Mouse (Mus musculus) adipocyte (in vitro differentiated cells): Measurements from ENCODE around the gene Hist1h2bh.
A peak's percentile ranks its signal among the peaks of the same experiment; 100 is the strongest.

Experiments used
- DNase-seq: peaks from one replicate; pipeline ENCODE4 v3.0.0-alpha.2; 2016; ENCODE audit warnings: low spot score

Gene Hist1h2bh

DNA sequence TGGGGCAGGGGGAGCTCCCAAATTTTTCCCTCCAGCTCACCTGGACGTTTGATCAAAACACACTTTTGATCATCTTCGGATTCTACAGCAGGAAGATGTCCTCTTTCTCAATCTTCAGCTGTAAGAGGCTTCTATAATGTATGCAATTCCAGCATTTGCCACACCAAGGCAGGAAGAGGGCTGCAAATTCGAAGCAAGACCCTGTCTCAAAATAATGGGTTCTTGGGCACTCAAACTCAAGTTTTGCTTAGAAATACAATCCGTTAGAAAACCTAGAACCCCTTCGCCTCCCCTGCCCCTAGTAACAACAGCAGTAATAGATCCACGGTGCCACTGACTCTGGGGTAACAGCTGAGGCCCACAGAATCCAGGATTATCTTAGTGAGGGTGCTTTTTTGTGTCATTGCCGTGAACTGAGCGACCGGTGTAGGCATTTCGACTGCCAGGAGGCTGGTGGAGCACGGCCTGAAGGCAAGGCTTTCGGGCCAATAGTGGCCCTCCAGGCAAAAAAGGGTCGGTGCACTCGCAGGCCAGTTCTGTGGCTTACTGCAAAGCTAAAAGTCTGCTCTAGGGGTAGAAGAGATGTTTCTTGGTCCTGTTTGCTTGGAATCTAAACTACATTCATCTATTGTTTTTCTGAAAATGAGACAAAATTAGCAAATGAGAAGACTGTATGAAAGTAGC, 37.4 kb downstream of the Hist1h2bh start:
- no peak for DNase-seq

DNA sequence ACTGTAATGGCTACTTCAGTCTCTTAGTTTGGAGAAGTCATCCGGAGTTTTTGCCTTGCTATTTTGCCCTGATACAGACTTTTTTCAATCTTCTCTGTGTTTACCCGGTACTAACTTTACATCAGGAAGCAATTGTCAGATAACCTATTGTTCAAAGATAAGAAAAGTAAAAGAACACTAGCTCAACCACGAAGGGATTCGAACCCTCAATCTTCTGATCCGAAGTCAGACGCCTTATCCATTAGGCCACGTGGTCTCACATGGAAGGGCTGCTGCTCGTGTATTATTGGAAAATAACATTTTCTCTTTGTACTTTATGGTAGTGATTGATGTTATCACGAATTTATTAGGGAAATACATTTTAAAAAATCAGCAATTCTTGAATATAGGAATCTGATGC, 39.4 kb downstream of the Hist1h2bh start:
- peak; percentile 43 for DNase-seq

DNA sequence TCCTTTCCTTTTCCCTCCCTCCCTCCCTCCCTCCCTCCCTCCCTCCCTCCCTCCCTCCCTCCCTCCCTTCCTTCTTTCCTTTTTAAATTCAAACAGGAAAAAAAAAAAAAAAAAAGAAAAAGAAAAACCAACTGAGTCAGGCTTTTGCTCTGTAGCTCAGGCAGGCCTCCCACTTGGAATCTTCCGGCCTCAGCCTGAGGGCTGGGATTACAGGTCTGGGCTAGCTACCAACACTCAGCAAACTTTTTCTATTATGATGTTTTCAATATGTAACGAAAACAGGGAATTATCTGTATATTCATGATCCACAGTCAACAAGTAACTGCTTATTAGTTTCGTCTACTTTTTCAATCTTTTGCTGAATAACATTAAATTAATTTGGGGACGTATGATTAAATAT, 40.3 kb downstream of the Hist1h2bh start:
- no peak for DNase-seq

DNA sequence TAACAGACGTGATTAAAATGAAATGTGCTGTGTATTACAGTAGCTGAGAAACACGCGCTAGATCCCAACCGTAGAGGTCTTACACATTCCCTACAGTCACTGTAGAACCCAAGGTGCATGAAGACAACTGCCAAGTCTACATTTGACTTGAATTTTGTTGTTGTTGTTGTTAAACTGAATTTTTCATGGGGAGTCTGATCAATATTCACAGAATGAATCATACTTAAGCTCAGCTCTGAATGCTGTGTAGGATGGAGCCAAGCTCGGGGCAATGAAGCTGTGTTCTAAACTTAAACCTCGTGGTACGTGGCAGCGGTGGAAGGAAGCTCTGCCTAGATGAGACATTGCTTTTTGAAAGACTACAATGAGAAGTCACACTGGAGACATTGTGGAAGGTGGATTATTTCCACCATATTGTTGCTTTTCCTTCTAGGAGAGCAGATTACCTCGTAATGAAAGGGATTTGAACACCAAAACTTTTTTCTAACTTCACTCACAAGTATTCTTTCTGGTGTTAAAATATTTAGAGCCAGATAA, 41.1 kb downstream of the Hist1h2bh start:
- no peak for DNase-seq

DNA sequence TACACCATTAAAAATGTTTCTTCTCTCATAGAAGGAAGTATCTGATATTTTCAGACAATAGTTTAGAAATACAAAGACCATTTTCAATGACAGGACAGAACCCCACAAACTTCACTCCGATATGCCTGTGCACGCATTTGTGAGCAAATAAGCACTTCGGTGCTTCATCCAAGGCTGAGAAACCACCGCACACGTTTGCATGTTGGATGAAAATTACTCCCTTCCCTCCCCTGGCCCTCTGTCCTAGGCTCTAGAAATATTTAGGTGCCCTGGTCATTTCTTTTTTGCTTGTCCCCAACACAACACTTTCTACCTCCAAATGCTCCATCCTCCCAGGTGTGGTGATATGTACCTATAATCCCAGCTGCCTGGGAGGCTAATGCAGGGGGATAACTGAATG, 41.7 kb downstream of the Hist1h2bh start:
- no peak for DNase-seq

DNA sequence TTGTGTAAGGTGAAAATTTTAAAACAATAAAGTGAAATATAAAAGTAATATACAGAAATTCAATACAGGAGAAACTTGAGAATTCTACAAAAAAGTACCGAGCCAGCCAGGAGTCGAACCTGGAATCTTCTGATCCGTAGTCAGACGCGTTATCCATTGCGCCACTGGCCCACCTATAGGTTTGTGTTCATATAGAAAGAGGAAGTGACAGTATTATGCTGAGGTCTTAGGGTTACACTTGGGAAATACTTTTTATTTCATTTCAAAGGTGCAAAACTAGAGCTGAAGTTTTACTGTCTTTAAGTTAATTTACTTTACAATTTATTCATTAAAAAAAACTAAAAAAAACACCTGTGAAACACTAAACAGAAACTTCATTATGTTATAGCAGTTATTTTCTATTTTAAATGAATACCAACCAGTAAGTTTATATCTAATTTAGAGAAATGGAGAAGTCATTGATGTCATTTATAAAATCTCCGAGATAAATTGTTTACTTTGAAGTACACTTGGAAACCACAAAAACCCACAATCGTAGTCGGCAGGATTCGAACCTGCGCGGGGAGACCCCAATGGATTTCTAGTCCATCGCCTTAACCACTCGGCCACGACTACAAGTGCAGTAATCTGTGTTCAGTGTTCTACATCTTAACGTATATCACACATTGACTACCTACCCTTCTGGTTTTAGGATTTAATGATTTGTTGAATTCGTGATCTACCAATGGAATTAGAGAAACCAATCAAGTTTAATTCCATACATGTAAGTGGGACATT, 42.6 kb downstream of the Hist1h2bh start:
- no peak for DNase-seq

DNA sequence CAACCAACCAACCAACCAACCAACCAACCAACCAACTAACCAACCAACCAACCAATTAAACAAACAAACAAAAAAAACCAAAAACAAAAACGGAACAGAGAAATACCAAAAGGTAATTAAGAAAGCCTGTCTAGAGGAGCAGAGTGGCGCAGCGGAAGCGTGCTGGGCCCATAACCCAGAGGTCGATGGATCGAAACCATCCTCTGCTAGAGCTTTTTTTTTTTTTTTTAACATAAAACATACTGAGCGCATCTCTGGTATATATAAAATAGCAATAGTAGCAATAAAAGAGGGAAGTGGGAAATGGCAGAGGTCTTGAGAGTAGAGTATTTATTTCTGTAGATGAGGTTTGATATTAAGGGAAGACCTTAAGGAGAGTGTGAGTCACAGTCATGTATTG, 43.2 kb downstream of the Hist1h2bh start:
- no peak for DNase-seq

DNA sequence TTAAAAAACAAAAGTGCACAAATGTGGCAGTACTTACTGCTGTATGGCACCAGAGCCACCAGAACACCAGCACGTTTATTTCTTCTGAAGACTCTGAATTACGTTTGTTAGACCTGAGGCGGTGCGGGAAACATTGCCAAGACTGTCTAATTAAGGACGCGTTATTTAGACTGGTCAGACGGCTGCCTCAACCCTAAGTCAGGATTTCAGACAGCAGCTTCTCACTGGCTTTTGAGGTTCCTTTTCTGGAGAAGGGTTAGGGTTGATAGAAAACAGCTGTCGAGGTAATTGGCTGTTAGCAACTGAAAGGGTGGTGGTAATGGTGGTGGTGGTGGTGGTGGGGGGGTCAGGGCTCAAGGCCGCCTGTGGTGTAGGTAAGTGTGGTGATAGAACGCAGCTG, 44.5 kb downstream of the Hist1h2bh start:
- DNase-seq: no peak

DNA sequence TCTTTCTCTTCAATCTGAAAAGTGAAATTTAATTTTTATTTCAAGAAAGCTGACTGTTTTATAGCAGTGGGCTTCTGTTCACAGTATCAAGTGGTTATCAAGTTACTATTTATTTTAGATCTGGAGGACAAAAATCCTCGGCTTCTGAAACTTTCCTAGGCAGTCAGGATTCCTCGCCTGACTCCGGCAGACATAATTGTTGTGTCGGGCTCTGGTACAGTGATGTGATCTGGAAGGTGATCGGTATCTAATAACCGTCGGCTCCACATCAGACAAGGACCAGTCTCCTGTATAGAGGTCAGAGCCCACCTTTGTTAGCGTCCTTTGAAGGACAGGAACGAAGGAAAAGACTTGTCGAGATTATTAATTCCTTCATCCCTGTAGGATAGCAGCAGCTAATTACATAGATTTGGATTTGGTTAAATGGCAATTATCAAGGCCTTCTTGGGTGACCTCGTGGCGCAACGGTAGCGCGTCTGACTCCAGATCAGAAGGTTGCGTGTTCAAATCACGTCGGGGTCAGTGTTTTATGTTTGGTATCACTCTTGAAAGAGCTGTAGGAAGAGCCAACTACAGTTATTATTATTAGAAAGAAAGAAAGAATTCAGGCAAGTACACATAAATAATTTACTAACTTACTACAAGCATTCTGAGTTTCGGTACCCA, 45.4 kb downstream of the Hist1h2bh start:
- peak; percentile 50 for DNase-seq

DNA sequence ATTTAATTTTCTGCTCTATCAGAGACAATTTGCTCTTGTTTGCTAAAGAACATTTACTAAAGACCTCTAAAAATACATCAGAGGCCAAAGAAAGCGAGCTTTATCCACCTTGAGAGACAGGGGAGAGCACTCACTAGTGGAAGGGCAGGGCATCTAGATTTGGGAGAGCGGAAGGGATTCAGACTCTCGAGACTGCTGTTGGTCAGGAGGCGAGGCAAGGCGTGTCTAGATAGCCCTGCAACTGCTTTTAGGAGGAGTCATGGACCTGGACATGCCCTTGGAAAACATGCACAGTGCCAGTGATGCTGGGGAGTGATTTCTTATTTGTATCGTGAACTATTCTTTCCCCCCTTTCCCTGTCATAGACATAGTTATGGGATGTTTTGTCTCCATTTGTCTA, 47.7 kb downstream of the Hist1h2bh start:
- DNase-seq: no peak

DNA sequence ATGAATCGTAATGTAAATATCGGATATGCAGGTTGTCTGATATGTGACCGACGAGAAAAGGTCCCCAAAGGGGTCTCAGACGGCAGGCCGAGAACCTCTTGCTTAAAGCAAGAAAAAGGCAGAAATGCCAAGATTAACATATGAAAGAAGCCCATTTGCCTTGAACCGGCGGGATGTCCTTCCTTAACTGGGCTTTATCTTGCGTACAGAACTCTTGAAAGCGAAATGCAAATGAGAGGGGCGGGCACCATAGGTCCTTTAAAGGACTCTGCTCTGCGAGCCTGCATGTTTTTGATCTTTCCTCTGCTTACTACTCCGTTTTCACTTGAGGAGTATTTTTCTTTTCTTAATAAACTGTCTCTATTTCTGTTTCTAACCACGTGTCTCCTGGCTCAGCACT, 51.2 kb downstream of the Hist1h2bh start:
- DNase-seq: no peak
